ENCODE assay signal across 21 mouse cellular contexts in the genomic region with DNA sequence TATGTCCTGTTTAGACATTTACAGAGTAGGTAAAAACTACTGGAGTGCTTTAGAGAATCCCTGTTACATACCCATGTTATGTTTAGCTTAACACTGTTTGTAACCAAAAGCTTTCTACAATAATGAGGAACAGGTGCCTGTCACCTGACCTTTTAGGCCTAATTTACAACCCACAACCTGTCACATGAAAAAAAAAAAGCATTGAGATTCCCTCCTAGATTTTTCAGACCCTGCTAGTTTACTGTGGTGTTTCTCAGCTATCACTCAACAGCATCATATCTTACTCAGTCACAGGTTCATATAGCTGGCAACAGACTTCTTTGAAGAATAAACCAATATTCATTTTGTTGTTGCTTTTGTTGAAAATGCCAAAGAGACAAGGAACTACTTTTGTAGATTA.
"Had no signal": no experiment of that assay in that cellular context is flagged by ENCODE, and none has a peak within 500 bp of the region (broad histone marks: within the 10 kb centered on the region; RNA-seq: fewer than 3 reads in every experiment).

No protein-coding gene starts in this region.

- DNase-seq: kidney, adult 2 months; kidney, postnatal 25 days; layer of hippocampus, postnatal 36 days; liver, postnatal 0 days; lung, embryonic 14.5 days; right cerebral cortex, adult 18-20 months; right cerebral cortex, postnatal 14 days; right cerebral cortex, postnatal 4 days had no signal

- ATAC-seq: intestine, postnatal 0 days; liver, postnatal 0 days; lung, postnatal 0 days; midbrain, embryonic 13.5 days had no signal

- H3K4me3 ChIP-seq: layer of hippocampus, adult 2 months; limb, embryonic 12.5 days; limb, embryonic 15.5 days; midbrain, embryonic 13.5 days; neural tube, embryonic 12.5 days; neural tube, embryonic 15.5 days; stomach, embryonic 15.5 days had no signal

- H3K9me3 ChIP-seq: limb, embryonic 12.5 days; limb, embryonic 15.5 days; midbrain, embryonic 13.5 days; neural tube, embryonic 12.5 days; neural tube, embryonic 15.5 days; stomach, embryonic 15.5 days had no signal

- H3K27ac ChIP-seq: kidney, postnatal 0 days; layer of hippocampus, adult 2 months; limb, embryonic 12.5 days; limb, embryonic 15.5 days; liver, embryonic 14.5 days; macrophage; midbrain, embryonic 13.5 days; neural tube, embryonic 12.5 days; neural tube, embryonic 15.5 days; stomach, embryonic 15.5 days had no signal

- H3K36me3 ChIP-seq: limb, embryonic 12.5 days; limb, embryonic 15.5 days; midbrain, embryonic 13.5 days; neural tube, embryonic 12.5 days; neural tube, embryonic 15.5 days; stomach, embryonic 15.5 days had no signal

- H3K9ac ChIP-seq: limb, embryonic 12.5 days; limb, embryonic 15.5 days; liver, embryonic 14.5 days; liver, postnatal 0 days; lung, embryonic 14.5 days; midbrain, embryonic 13.5 days; neural tube, embryonic 12.5 days; neural tube, embryonic 15.5 days; stomach, embryonic 15.5 days had no signal

- H3K4me2 ChIP-seq: limb, embryonic 12.5 days; limb, embryonic 15.5 days; liver, embryonic 11.5 days; lung, embryonic 14.5 days; midbrain, embryonic 13.5 days; neural tube, embryonic 12.5 days; neural tube, embryonic 15.5 days; stomach, embryonic 15.5 days had no signal
